Mouse (Mus musculus): Measurements from ENCODE around the gene Hspa12a. TPM values are rescaled to one million over a fixed set of nuclear protein-coding genes. Genes with fewer than 3 reads are reported as not detected.

Hspa12a gene
- polyA plus RNA-seq, 1 experiment from 2014 or later = 5.1 TPM

GRCm38 (mm10) chr19:58818571-58819415 lies 124.7 kb downstream of the Hspa12a start:
- no peak for ATAC-seq (ENCODE audit: insufficient number of reproducible peaks, insufficient read depth, low FRiP score, low TSS enrichment, low read depth)
- WGBS = 82% methylated on average over 14 of the region's 14 CpGs

GRCm38 (mm10) chr19:58817398-58817797 lies 126.1 kb downstream of the Hspa12a start:
- WGBS = 88% methylated on average over 11 of the region's 11 CpGs
- H3K4me2 ChIP-seq = no peak overlapping the region
- H3K27ac ChIP-seq = no peak overlapping the region
- H3K4me3 ChIP-seq (replicated peaks) = no peak overlapping the region
- no peak overlapping the region for H3K9ac ChIP-seq (replicated peaks)
- peaks cover 24% of the 10 kb centered on the region for H3K4me1 ChIP-seq (replicated peaks)
- H3K27me3 ChIP-seq = no peaks in the 10 kb centered on the region
- no peaks in the 10 kb centered on the region for H3K9me3 ChIP-seq
- ATAC-seq (ENCODE audit: insufficient number of reproducible peaks, insufficient read depth, low FRiP score, low TSS enrichment, low read depth) = no peak
- no peaks in the 10 kb centered on the region for H3K36me3 ChIP-seq

More at GRCm38 (mm10) chr19:58818571-58819415, 124.7 kb downstream of the Hspa12a start:
- H3K27me3 ChIP-seq = no peaks in the 10 kb centered on the region
- no peaks in the 10 kb centered on the region for H3K9me3 ChIP-seq
- no peak overlapping the region for H3K27ac ChIP-seq
- H3K4me2 ChIP-seq = no peak overlapping the region
- no peak overlapping the region for H3K4me3 ChIP-seq (replicated peaks)
- no peak overlapping the region for H3K9ac ChIP-seq (replicated peaks)
- peaks cover 29% of the 10 kb centered on the region for H3K4me1 ChIP-seq (replicated peaks)
- H3K36me3 ChIP-seq = no peaks in the 10 kb centered on the region

- peaks cover 20% of the 10 kb centered on the region for H3K4me1 ChIP-seq (replicated peaks)
- H3K4me3 ChIP-seq (replicated peaks) = no peak overlapping the region
- H3K27ac ChIP-seq = no peak overlapping the region
- no peaks in the 10 kb centered on the region for H3K9me3 ChIP-seq
- WGBS = 60% methylated on average over 17 of the region's 17 CpGs
- H3K36me3 ChIP-seq = no peaks in the 10 kb centered on the region
- no peaks in the 10 kb centered on the region for H3K27me3 ChIP-seq
- no peak for ATAC-seq (ENCODE audit: insufficient number of reproducible peaks, insufficient read depth, low FRiP score, low TSS enrichment, low read depth)
- H3K9ac ChIP-seq (replicated peaks) = no peak overlapping the region
- no peak overlapping the region for H3K4me2 ChIP-seq
These were observed 126.9 kb downstream of the Hspa12a start for GRCm38 (mm10) chr19:58816453-58817041.

DNA sequence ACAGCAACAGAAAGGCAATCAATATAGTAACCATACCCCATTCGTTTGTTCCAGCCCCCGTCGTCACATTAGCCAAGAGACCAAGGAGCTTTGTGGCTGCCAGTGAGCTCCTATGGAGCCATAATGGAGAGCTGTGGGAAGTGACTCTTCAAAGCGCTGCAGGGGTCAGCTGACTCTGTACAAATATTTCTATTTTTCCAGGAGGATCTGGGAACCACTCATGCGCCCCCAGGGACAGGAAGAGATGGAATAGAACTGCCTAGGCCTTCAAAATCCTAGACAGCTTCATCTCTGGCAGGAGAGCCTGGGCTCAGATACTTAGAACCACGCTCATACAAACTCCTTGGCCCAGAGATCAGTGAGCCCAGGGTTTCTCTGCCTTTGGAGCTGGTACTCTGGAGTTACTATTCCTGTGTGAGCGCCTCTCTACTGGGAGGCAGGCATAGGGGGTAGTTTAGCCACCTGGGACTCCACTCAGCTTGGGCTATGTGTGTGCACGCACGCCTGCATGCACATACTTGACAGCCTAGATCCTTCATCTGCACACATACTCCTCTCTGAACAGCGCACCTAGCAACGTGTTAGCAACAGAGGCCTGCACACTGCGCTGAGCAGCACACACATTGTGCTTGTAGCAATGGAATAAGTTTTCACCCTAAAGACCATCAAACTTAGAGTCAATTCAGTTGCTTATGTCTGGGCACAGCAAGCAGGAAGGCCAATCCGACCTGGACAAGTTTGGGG lies 128.1 kb downstream of the Hspa12a start:
- no peaks in the 10 kb centered on the region for H3K36me3 ChIP-seq
- no peak overlapping the region for H3K4me3 ChIP-seq (replicated peaks)
- ATAC-seq (ENCODE audit: insufficient number of reproducible peaks, insufficient read depth, low FRiP score, low TSS enrichment, low read depth) = no peak
- H3K27ac ChIP-seq = no peak overlapping the region
- no peak overlapping the region for H3K4me2 ChIP-seq
- H3K9ac ChIP-seq (replicated peaks) = no peak overlapping the region
- WGBS = 82% methylated on average over 13 of the region's 13 CpGs
- no peaks in the 10 kb centered on the region for H3K9me3 ChIP-seq
- peaks cover 20% of the 10 kb centered on the region for H3K4me1 ChIP-seq (replicated peaks)
- no peaks in the 10 kb centered on the region for H3K27me3 ChIP-seq

DNA sequence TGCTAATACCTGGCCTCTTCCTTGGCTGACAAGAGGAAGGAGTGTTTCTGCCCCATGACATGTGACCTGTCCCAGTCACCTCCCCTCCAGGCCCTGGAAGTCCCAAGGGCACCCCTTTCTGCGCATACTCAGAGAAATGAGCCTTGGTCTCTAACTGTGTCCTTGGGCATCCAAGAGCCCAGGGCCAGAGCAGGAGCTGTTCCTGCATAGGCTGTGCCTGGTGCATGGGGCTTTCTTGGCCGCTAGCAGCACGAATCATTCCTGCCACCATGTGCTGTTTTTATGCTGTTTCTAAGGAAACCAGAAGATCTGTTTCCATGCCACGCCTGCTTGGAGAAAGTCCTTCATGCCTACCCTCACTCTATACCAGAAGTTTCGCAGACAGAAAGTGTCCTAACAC lies 132.9 kb downstream of the Hspa12a start:
- H3K27ac ChIP-seq = no peak overlapping the region
- 80% methylated on average over 5 of the region's 5 CpGs for WGBS
- ATAC-seq (ENCODE audit: insufficient number of reproducible peaks, insufficient read depth, low FRiP score, low TSS enrichment, low read depth) = no peak

GRCm38 (mm10) chr19:58808864-58809263 lies 134.6 kb downstream of the Hspa12a start:
- no peak overlapping the region for H3K4me3 ChIP-seq (replicated peaks)
- no peak for ATAC-seq (ENCODE audit: insufficient number of reproducible peaks, insufficient read depth, low FRiP score, low TSS enrichment, low read depth)
- H3K9me3 ChIP-seq = no peaks in the 10 kb centered on the region
- H3K27me3 ChIP-seq = no peaks in the 10 kb centered on the region
- H3K27ac ChIP-seq = no peak overlapping the region
- H3K4me2 ChIP-seq = no peak overlapping the region
- 75% methylated on average over 6 of the region's 6 CpGs for WGBS
- no peaks in the 10 kb centered on the region for H3K4me1 ChIP-seq (replicated peaks)
- H3K9ac ChIP-seq (replicated peaks) = no peak overlapping the region
- H3K36me3 ChIP-seq = no peaks in the 10 kb centered on the region

More for the DNA sequence above, 132.9 kb downstream of the Hspa12a start:
- no peaks in the 10 kb centered on the region for H3K27me3 ChIP-seq
- no peaks in the 10 kb centered on the region for H3K36me3 ChIP-seq
- no peaks in the 10 kb centered on the region for H3K9me3 ChIP-seq
- no peak overlapping the region for H3K4me2 ChIP-seq
- H3K4me1 ChIP-seq (replicated peaks) = peaks cover 7% of the 10 kb centered on the region
- H3K9ac ChIP-seq (replicated peaks) = no peak overlapping the region
- no peak overlapping the region for H3K4me3 ChIP-seq (replicated peaks)

GRCm38 (mm10) chr19:58806364-58806763 lies 137.1 kb downstream of the Hspa12a start:
- Histone ChIP-seq H3K27ac (no peak overlapping the region), H3K9me3 (no peaks in the 10 kb centered on the region), H3K4me2 (no peak overlapping the region), H3K9ac (replicated peaks) (no peak overlapping the region), H3K4me1 (replicated peaks) (no peaks in the 10 kb centered on the region), H3K4me3 (replicated peaks) (no peak overlapping the region), H3K36me3 (no peaks in the 10 kb centered on the region), H3K27me3 (no peaks in the 10 kb centered on the region)
- WGBS = 10% methylated on average over 3 of the region's 3 CpGs
- ATAC-seq (ENCODE audit: insufficient number of reproducible peaks, insufficient read depth, low FRiP score, low TSS enrichment, low read depth) = peak; percentile 52; the same call in 1 of the 2 replicates

GRCm38 (mm10) chr19:58805191-58805779 lies 138.2 kb downstream of the Hspa12a start:
- Histone ChIP-seq H3K36me3 (no peaks in the 10 kb centered on the region), H3K27me3 (no peaks in the 10 kb centered on the region), H3K4me1 (replicated peaks) (no peaks in the 10 kb centered on the region), H3K27ac (no peak overlapping the region), H3K4me2 (no peak overlapping the region), H3K4me3 (replicated peaks) (no peak overlapping the region), H3K9ac (replicated peaks) (no peak overlapping the region), H3K9me3 (no peaks in the 10 kb centered on the region)
- no peak for ATAC-seq (ENCODE audit: insufficient number of reproducible peaks, insufficient read depth, low FRiP score, low TSS enrichment, low read depth)
- 93% methylated on average over 9 of the region's 9 CpGs for WGBS

GRCm38 (mm10) chr19:58795114-58795669 lies 148.3 kb downstream of the Hspa12a start:
- ATAC-seq (ENCODE audit: insufficient number of reproducible peaks, insufficient read depth, low FRiP score, low TSS enrichment, low read depth) = no peak
- H3K9me3 ChIP-seq = no peaks in the 10 kb centered on the region
- no peak overlapping the region for H3K9ac ChIP-seq (replicated peaks)
- H3K36me3 ChIP-seq = peaks cover 4% of the 10 kb centered on the region; the same call in 1 of the 2 replicates
- 62% methylated on average over 12 of the region's 12 CpGs for WGBS
- no peak overlapping the region for H3K27ac ChIP-seq
- H3K4me2 ChIP-seq = no peak overlapping the region
- no peaks in the 10 kb centered on the region for H3K27me3 ChIP-seq
- H3K4me3 ChIP-seq (replicated peaks) = no peak overlapping the region
- peaks cover 15% of the 10 kb centered on the region for H3K4me1 ChIP-seq (replicated peaks)

- Histone ChIP-seq H3K9me3 (no peaks in the 10 kb centered on the region), H3K27ac (no peak within 1 kb of the TSS), H3K9ac (replicated peaks) (no peak within 1 kb of the TSS), H3K27me3 (no peaks in the 10 kb centered on the region), H3K4me3 (replicated peaks) (no peak within 1 kb of the TSS), H3K36me3 (peaks cover 1% of the 10 kb centered on the region; the same call in 1 of the 2 replicates), H3K4me2 (no peak within 1 kb of the TSS), H3K4me1 (replicated peaks) (peaks cover 15% of the 10 kb centered on the region)
- no peak for ATAC-seq (ENCODE audit: insufficient number of reproducible peaks, insufficient read depth, low FRiP score, low TSS enrichment, low read depth)
- 49% methylated on average over 10 of the region's 10 CpGs for WGBS
These were observed 149.2 kb downstream of the Hspa12a start, which contains the start of gene 1700019N19Rik for GRCm38 (mm10) chr19:58794284-58794683. TSS of gene 1700019N19Rik (minus strand) at chr19:58794461.
